Mouse (Mus musculus) urinary bladder, postnatal 4 days (tissue): ENCODE results near the gene Aldh4a1.

Experiments used
- DNase-seq, 2 experiments: peaks; one replicate each; pipeline ENCODE4 v3.0.0; 2021 to 2022; ENCODE audit warnings: low spot score in 2 of 2

Aldh4a1 gene

GRCm38 (mm10) chr4:139675696-139676095, 53.0 kb downstream of the Aldh4a1 start:
- DNase-seq = no peak

- no peak for DNase-seq
Observed at GRCm38 (mm10) chr4:139683728-139684638, 61.3 kb downstream of the Aldh4a1 start.

DNA sequence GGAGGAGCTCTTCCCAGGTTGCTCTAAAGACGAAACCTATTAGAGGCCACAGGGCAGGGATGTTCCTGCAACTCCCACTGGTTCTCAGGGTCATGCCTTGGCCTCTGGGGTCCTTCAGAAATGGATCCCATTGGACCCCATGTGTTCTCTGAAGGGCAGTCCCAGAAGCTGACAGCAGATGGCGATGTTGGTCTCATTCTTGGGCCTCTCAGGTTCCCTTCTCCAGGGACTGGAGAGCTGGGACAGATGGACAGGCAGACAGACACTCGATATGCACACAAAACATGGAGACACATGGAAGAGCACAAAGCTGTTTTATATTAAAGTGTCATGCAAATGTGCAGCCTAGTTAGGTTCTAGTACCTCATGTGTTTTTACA, 62.0 kb downstream of the Aldh4a1 start:
- DNase-seq = peak in 1 of 2 experiments; percentile 69

- DNase-seq = no peak
Observed at GRCm38 (mm10) chr4:139688058-139688457, 65.4 kb downstream of the Aldh4a1 start.

DNA sequence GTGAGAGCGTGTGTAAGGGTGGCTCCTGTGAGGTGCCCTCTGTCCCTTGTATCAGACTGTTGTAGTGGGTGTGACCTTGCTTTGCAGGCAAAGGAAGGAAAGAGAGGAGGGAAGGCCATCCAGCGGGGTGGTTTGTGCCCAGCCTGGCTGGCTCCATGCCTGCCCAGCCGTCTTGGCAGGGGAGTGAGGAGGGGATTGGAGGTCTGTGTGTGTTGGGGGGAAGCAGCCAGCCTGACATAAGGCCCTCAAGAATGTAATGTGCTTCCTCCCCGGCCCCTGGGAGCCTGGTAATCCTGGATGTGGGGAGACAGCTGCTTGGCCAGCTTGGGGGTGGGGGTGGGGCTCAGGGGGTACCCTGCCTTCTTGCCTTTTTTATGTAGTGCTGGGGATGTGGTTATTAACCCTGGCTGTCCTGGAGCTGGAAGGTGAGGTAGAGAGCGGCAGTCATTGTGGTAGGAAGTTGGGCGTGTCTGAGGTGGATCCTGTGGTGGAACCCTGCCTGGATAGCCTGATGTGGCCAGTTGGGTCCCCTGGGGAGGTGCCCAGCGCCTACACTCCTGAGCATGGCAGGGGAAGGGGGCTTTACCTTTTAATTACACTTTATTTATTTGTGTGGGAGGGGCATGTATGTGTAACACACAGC, 67.1 kb downstream of the Aldh4a1 start:
- no peak for DNase-seq

GRCm38 (mm10) chr4:139693315-139693714, 70.6 kb downstream of the Aldh4a1 start:
- no peak for DNase-seq

DNA sequence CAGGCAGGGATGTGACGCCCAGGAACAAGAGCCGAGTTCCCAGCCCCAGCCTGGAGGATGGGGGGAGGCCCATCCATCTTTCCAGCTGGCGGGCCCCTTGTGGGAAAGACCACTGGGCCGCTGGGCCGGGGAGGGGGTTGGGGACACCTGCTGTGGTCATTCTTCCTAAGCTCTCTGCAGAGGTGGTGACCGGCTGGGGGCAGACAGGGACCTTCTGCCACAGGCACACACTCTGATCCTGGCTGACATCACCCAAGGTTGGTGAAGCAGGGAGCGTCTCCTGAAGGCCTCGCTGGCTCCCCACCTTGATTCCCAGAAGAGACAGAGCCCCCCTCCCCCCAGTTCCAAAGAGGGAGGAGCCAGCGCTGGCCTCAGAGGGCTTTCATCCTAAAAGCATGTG, 75.1 kb downstream of the Aldh4a1 start:
- no peak for DNase-seq

DNA sequence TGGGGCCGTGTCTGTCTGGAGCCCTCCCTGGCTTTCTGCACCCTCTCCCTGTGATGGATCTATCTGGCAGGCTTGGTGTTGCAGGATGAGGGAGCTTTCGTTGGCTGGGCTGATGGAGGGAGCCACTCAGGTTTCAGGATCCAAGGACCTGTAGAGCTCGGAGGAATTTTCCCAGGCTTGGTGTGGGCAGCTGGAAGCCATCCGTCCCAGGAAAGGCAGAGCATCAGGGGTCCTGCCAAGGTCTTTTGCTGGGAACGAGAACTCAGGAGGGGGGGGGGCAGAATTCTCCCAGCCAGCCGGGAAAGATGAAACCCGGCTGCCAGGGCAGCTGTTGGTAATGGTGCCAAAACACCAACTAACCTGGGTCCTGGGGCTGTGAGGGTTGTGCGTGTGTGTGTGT, 75.9 kb downstream of the Aldh4a1 start:
- DNase-seq = no peak
